Mouse (Mus musculus): ENCODE data around the gene Lsm12. TPM values are rescaled to one million over a fixed set of nuclear protein-coding genes. Genes with fewer than 3 reads are reported as not detected.
"Not testable (repeated sequence)": the region's sequence is repeated elsewhere in the genome, so short reads cannot be mapped to it uniquely, and the experiment has no call there.

Lsm12 gene
- polyA plus RNA-seq, 1 experiment from 2014 or later: 145 TPM

GRCm38 (mm10) chr11:102165971-102166722, 18.9 kb downstream of the Lsm12 start:
- Histone ChIP-seq H3K9me3 (no peaks in the 10 kb centered on the region), H3K4me1 (no peaks in the 10 kb centered on the region), H3K27me3 (no peaks in the 10 kb centered on the region), H3K27ac (no peak overlapping the region), H3K36me3 (peaks cover 90% of the 10 kb centered on the region), H3K9ac (no peak overlapping the region), H3K4me2 (replicated peaks) (no peak overlapping the region), H3K4me3 (no peak overlapping the region)
- WGBS: 21% methylated on average over 6 of the region's 6 CpGs
- ATAC-seq (ENCODE audit: low FRiP score, low read depth): no peak

GRCm38 (mm10) chr11:102159781-102160180, 25.3 kb downstream of the Lsm12 start:
- WGBS: 75% methylated on average over 5 of the region's 5 CpGs
- Histone ChIP-seq H3K4me3 (no peak overlapping the region), H3K27me3 (no peaks in the 10 kb centered on the region), H3K9ac (no peak overlapping the region), H3K27ac (no peak overlapping the region), H3K36me3 (peaks cover 39% of the 10 kb centered on the region), H3K9me3 (no peaks in the 10 kb centered on the region), H3K4me1 (peaks cover 8% of the 10 kb centered on the region), H3K4me2 (replicated peaks) (no peak overlapping the region)
- ATAC-seq (ENCODE audit: low FRiP score, low read depth): no peak

DNA sequence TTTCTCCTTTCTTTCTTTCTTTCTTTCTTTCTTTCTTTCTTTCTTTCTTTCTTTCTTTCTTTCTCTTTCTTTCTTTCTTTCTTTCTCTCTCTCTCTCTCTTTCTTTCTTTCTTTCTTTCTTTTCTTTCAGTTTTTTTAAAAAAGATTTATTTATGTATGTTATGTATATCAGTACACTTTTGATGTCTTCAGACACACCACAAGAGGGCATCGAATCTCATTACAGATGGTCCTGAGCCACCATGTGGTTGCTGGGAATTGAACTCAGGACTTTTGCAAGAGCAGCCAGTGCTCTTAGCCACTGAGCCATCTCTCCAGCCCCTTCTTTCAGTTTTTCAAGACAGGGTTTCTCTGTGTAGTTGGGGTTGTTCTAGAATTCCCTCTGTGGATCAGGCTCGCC, 27.1 kb downstream of the Lsm12 start:
- H3K9ac ChIP-seq; ATAC-seq (ENCODE audit: low FRiP score, low read depth); H3K4me1 ChIP-seq; H3K4me3 ChIP-seq; H3K4me2 ChIP-seq (replicated peaks); H3K27ac ChIP-seq; H3K9me3 ChIP-seq; H3K27me3 ChIP-seq: not testable (repeated sequence)
- WGBS: 82% methylated on average over 2 of the region's 2 CpGs
- peaks cover 43% of the 10 kb centered on the region for H3K36me3 ChIP-seq

DNA sequence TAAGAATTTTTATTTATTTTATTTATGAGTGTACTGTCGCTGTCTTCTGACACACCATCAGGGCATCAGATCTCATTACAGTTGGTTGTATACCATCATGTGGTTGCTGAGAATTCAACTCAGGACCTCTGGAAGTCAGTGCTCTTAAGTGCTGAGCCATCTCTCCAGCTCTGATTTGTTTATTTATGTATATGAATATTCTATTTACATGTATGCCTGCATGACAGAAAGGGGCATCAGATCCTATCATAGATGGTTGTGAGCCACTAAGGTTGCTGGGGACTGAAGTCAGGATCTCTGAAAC, 28.4 kb downstream of the Lsm12 start:
- Histone ChIP-seq H3K36me3 (peaks cover 45% of the 10 kb centered on the region), H3K27me3 (no peaks in the 10 kb centered on the region), H3K9ac (no peak overlapping the region), H3K9me3 (no peaks in the 10 kb centered on the region), H3K4me1 (peaks cover 8% of the 10 kb centered on the region), H3K4me3 (peak overlapping the region; percentile 67; the same call in 1 of the 2 replicates), H3K27ac (no peak overlapping the region), H3K4me2 (replicated peaks) (peak overlapping the region; percentile 86)
- WGBS: 7% methylated on average over 1 of the region's 1 CpGs
- ATAC-seq (ENCODE audit: low FRiP score, low read depth): no peak

- peaks cover 39% of the 10 kb centered on the region for H3K36me3 ChIP-seq
- H3K4me3 ChIP-seq: peak within 1 kb of the TSS; percentile 67
- no peaks in the 10 kb centered on the region for H3K9me3 ChIP-seq
- peaks cover 8% of the 10 kb centered on the region for H3K4me1 ChIP-seq
- H3K27me3 ChIP-seq: no peaks in the 10 kb centered on the region
- H3K27ac ChIP-seq: peak within 1 kb of the TSS; percentile 75; the same call in 1 of the 2 replicates
- ATAC-seq (ENCODE audit: low FRiP score, low read depth): peak; percentile 82
- peak within 1 kb of the TSS; percentile 86 for H3K4me2 ChIP-seq (replicated peaks)
- WGBS: under 1% methylated on average over 37 of the region's 37 CpGs
- peak within 1 kb of the TSS; percentile 85 for H3K9ac ChIP-seq
Observed at GRCm38 (mm10) chr11:102156039-102156785, 28.9 kb downstream of the Lsm12 start, which contains the start of gene Tmem101. Gene Tmem101 (minus strand): TSS chr11:102156404.

- H3K9ac ChIP-seq: 0 out of 2 replicates have a peak overlapping the region, but pooled peaks have one; percentile 48
- H3K4me3 ChIP-seq: peak overlapping the region; percentile 26
- WGBS: 13% methylated on average over 34 of the region's 34 CpGs
- H3K27ac ChIP-seq: no peak overlapping the region
- peaks cover 77% of the 10 kb centered on the region for H3K27me3 ChIP-seq
- no peak for ATAC-seq (ENCODE audit: low FRiP score, low read depth)
- H3K36me3 ChIP-seq: peaks cover 6% of the 10 kb centered on the region
- peaks cover 26% of the 10 kb centered on the region for H3K4me1 ChIP-seq
- H3K4me2 ChIP-seq (replicated peaks): peak overlapping the region; percentile 47
- no peaks in the 10 kb centered on the region for H3K9me3 ChIP-seq
Observed at GRCm38 (mm10) chr11:102147213-102147989, 37.7 kb downstream of the Lsm12 start.

GRCm38 (mm10) chr11:102146531-102146930, 38.6 kb downstream of the Lsm12 start:
- no peaks in the 10 kb centered on the region for H3K9me3 ChIP-seq
- H3K27ac ChIP-seq: no peak overlapping the region
- peaks cover 26% of the 10 kb centered on the region for H3K4me1 ChIP-seq
- no peaks in the 10 kb centered on the region for H3K36me3 ChIP-seq
- no peak for ATAC-seq (ENCODE audit: low FRiP score, low read depth)
- 9% methylated on average over 17 of the region's 17 CpGs for WGBS
- H3K4me3 ChIP-seq: peak overlapping the region; percentile 40; the same call in 1 of the 2 replicates
- H3K4me2 ChIP-seq (replicated peaks): 0 out of 2 replicates have a peak overlapping the region, but pooled peaks have one; percentile 66
- peaks cover 78% of the 10 kb centered on the region for H3K27me3 ChIP-seq
- no peak overlapping the region for H3K9ac ChIP-seq

GRCm38 (mm10) chr11:102146005-102146404, 39.1 kb downstream of the Lsm12 start:
- 5% methylated on average over 16 of the region's 16 CpGs for WGBS
- peaks cover 78% of the 10 kb centered on the region for H3K27me3 ChIP-seq
- H3K27ac ChIP-seq: no peak overlapping the region
- peak overlapping the region; percentile 40 for H3K4me3 ChIP-seq
- ATAC-seq (ENCODE audit: low FRiP score, low read depth): no peak
- H3K36me3 ChIP-seq: no peaks in the 10 kb centered on the region
- H3K9ac ChIP-seq: no peak overlapping the region
- no peaks in the 10 kb centered on the region for H3K9me3 ChIP-seq
- peak overlapping the region; percentile 66 for H3K4me2 ChIP-seq (replicated peaks)
- peaks cover 26% of the 10 kb centered on the region for H3K4me1 ChIP-seq

- Histone ChIP-seq H3K9ac (no peak within 1 kb of the TSS), H3K4me1 (peaks cover 26% of the 10 kb centered on the region), H3K27me3 (peaks cover 78% of the 10 kb centered on the region), H3K27ac (no peak within 1 kb of the TSS), H3K9me3 (no peaks in the 10 kb centered on the region), H3K4me3 (peak within 1 kb of the TSS; percentile 40), H3K36me3 (no peaks in the 10 kb centered on the region), H3K4me2 (replicated peaks) (peak within 1 kb of the TSS; percentile 66)
- no peak for ATAC-seq (ENCODE audit: low FRiP score, low read depth)
- 1% methylated on average over 50 of the region's 50 CpGs for WGBS
Observed at GRCm38 (mm10) chr11:102145471-102146001, 39.6 kb downstream of the Lsm12 start, which contains the start of gene Nags. Gene Nags (plus strand): TSS chr11:102145513.

DNA sequence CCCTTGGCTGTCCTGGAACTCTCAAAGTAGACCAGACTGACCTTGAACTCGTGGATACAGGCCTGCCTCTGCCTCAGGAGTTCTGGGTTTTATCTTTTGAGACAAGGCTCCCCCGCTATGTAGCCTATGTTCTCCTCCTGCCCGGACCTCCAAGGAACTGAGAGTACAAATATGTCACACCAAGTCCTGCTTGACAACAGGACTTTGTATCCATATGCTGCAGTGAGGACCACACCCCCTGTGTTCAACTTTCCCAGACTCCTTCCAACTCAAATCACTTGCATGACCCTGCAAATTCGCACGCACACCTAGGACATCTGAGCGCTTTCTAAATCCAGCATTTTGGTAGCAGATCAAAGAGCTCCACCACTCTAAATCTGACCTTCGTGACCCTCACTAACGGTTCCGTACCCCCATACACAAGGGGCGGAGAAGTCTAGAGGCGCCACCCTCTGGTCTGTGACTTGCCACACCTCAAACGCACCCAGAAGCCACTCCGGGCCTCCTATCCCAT, 40.1 kb downstream of the Lsm12 start:
- H3K4me3 ChIP-seq: peak overlapping the region; percentile 40
- no peak overlapping the region for H3K27ac ChIP-seq
- H3K4me2 ChIP-seq (replicated peaks): peak overlapping the region; percentile 66
- no peak for ATAC-seq (ENCODE audit: low FRiP score, low read depth)
- H3K36me3 ChIP-seq: no peaks in the 10 kb centered on the region
- H3K4me1 ChIP-seq: peaks cover 26% of the 10 kb centered on the region
- no peaks in the 10 kb centered on the region for H3K9me3 ChIP-seq
- WGBS: 17% methylated on average over 13 of the region's 13 CpGs
- H3K27me3 ChIP-seq: peaks cover 77% of the 10 kb centered on the region
- no peak overlapping the region for H3K9ac ChIP-seq

DNA sequence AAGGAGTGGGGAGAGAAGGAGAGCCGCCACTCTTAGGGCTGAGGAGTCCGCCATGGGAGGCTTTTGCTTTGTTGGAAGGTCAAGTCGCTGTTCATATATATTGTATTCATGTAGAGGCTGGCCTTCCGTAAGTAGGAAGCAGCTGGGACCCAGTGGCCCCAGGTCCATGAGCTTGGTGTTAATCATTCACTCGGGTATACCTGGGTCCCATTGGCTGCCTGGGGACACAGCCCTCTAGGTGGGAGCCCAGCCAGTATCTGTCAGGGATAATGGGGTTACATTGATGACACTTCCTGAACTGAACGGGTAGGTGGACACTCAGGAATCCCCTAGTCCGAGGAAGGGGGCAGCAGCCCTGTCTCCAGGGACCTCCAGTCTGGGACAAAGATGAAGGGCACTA, 42.7 kb downstream of the Lsm12 start:
- no peak overlapping the region for H3K4me3 ChIP-seq
- H3K36me3 ChIP-seq: no peaks in the 10 kb centered on the region
- WGBS: 75% methylated on average over 7 of the region's 7 CpGs
- peaks cover 54% of the 10 kb centered on the region for H3K27me3 ChIP-seq
- no peak overlapping the region for H3K27ac ChIP-seq
- H3K9ac ChIP-seq: no peak overlapping the region
- no peaks in the 10 kb centered on the region for H3K9me3 ChIP-seq
- no peak overlapping the region for H3K4me2 ChIP-seq (replicated peaks)
- peaks cover 20% of the 10 kb centered on the region for H3K4me1 ChIP-seq
- ATAC-seq (ENCODE audit: low FRiP score, low read depth): no peak; the same call in 1 of the 2 replicates

All from limb, embryonic 13.5 days (tissue).